Mouse (Mus musculus) left cerebral cortex, adult 18-20 months (tissue): ENCODE results near the gene Hp1bp3. TPM values are rescaled to one million over a fixed set of nuclear protein-coding genes. Genes with fewer than 3 reads are reported as not detected.

ENCODE experiments used
- DNase-seq, 2 experiments: peaks; one replicate each; pipeline ENCODE4 v3.0.0; 2021 to 2022; ENCODE audit warnings: low spot score in 2 of 2, mixed read lengths in 1 of 2
- total RNA-seq, 2 experiments: library from RNA; stranded (reverse); gene quantifications; 2 replicates each; pipeline ENCODE4 v1.2.3; 2021

The Hp1bp3 gene
- total RNA-seq, 2 experiments from 2014 or later: 189 to 191 TPM

GRCm38 (mm10) chr4:138293261-138293948 lies 77.3 kb downstream of the Hp1bp3 start:
- DNase-seq: no peak

DNA sequence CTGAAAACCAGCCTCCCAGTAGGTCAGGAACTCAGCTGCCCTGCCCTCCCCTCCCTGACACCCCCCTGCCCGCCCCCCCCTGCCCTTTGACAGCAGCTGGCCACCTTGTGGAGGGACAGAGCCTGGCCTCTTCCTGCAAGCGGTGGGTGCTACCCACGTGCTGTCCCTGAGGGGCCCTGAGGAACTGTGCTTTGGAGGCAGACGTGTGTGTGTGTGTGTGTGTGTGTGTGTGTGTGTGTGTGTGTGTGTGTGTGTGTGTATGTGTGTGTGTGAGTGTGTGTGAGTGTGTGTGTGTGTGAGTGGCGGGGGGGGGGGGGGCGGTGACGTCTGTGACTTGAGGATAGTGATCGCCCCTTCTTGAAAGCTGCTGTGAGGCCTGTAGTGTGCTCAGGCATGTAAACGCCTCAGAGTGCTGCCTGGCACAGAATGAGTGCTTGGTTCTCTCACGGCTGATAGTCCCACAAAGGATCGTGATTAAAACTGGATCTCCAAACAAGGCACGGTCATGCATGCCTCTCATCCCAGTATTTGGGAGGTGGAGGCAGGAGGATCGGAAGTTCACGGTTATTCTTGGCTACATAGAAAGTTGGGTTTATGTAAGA lies 78.0 kb downstream of the Hp1bp3 start:
- DNase-seq: no peak

Other genes with a start within 250 kb of the Hp1bp3 start
- gene Eif4g3, start 223.3 kb upstream of the Hp1bp3 start, total RNA-seq: 100 to 1,000 TPM; 155 to 168 TPM
- 10 to 100 TPM; 71.7 to 83.2 TPM for gene Sh2d5, start 34.1 kb downstream of the Hp1bp3 start, total RNA-seq
- gene Kif17, start 34.1 kb downstream of the Hp1bp3 start, total RNA-seq: 10 to 100 TPM; 28.8 to 33.0 TPM
- 10 to 100 TPM; 93.2 to 93.8 TPM for gene Ddost, start 88.4 kb downstream of the Hp1bp3 start, total RNA-seq
- gene Pink1, start 110.0 kb downstream of the Hp1bp3 start, total RNA-seq: 100 to 1,000 TPM; 347 to 376 TPM
- 1 to 10 TPM; 5.0 to 6.1 TPM for gene Cda, start 151.7 kb downstream of the Hp1bp3 start, total RNA-seq
- gene Fam43b, start 180.2 kb downstream of the Hp1bp3 start, total RNA-seq: 10 to 100 TPM; 48.0 TPM
- 10 to 100 TPM; 70.8 to 72.3 TPM for gene Mul1, start 218.4 kb downstream of the Hp1bp3 start, total RNA-seq
- gene Camk2n1, start 238.0 kb downstream of the Hp1bp3 start, total RNA-seq: 1,000 to 10,000 TPM; 1,197 to 1,322 TPM